Comparison of ENCODE assay signal across 9 mouse cellular contexts in the genomic region with DNA sequence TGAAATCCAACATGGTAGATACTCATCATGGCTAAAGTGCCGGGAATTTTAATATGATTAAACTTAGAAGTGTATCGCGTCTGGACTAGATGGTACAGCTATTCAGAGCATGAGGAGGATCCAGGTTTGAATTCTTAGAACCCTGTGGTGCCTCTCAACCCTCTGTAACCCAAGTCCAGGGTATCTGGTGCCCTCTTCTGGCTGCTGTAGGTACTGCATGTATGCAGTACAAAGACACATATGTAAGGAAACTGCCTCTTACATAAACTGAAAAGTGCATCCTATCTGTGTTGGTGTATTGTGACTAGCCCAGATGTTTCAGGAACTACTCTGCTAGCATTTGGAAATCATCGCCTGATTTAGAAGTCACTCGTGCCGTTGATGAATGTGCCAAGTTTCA.
DNase-seq lines count a peak whose midpoint lies in the region; ATAC-seq and TF ChIP-seq lines count a peak whose summit lies in the region.
"Had no signal": no experiment of that assay in that cellular context is flagged by ENCODE, and none has a peak within 500 bp of the region (broad histone marks: within the 10 kb centered on the region; RNA-seq: fewer than 3 reads in every experiment).

No protein-coding gene starts in this region.

- no peak overlapping the region for H3K4me3 ChIP-seq in layer of hippocampus, adult 2 months
- no peak overlapping the region for H3K4me3 ChIP-seq in E14TG2a.4 (replicated peaks; ENCODE audit: low read length)
- H3K4me3 ChIP-seq: heart, embryonic 15.5 days had no signal

- ATAC-seq in monocyte, adult 5-6 weeks (replicated peaks; ENCODE audit: insufficient number of reproducible peaks, low FRiP score, low TSS enrichment, poor library complexity, severe bottlenecking) = peak; percentile 72

- H3K4me1 ChIP-seq in E14TG2a.4 (replicated peaks; ENCODE audit: low read depth, low read length) = peaks cover 38% of the 10 kb centered on the region

- H3K27me3 ChIP-seq in E14TG2a.4 (ENCODE audit: insufficient read depth, low read length) = peaks cover 47% of the 10 kb centered on the region

- TF ChIP-seq CTCF in layer of hippocampus, adult 2 months (conservative IDR thresholded peaks at IDR 0.05) = peak; percentile 95
- TF ChIP-seq CTCF in E14TG2a.4 (conservative IDR thresholded peaks at IDR 0.05; ENCODE audit: low read length) = peak; percentile 80

- H3K27ac ChIP-seq in layer of hippocampus, adult 2 months = no peak overlapping the region
- H3K27ac ChIP-seq: heart, embryonic 15.5 days had no signal

- DNase-seq in layer of hippocampus, adult 2 months (ENCODE audit: low spot score in 2 of 2) = peak in 1 of 2 experiments; percentile 57
- DNase-seq in layer of hippocampus, postnatal 36 days = no peak
- DNase-seq in adrenal gland, postnatal 10 days = peak; percentile 78
- DNase-seq in embryo, embryonic 11 days = peak; percentile 61
- peak; percentile 84 for DNase-seq in induced T-regulatory cell, adult 2 months (ENCODE audit: low read depth)
- DNase-seq in thymus, postnatal 4 days = peak; percentile 86

- H3K36me3 ChIP-seq in E14TG2a.4 (ENCODE audit: insufficient read depth, low read length) = no peaks in the 10 kb centered on the region
- H3K36me3 ChIP-seq: heart, embryonic 15.5 days had no signal

- H3K9me3 ChIP-seq in E14TG2a.4 (ENCODE audit: low read length) = no peaks in the 10 kb centered on the region
- H3K9me3 ChIP-seq: heart, embryonic 15.5 days had no signal

Comparison
In these comparisons a context has a peak if more than half of its experiments do, and no peak if none do; other contexts are left out.
1. DNase-seq: peak in adrenal gland, postnatal 10 days (single experiment), embryo, embryonic 11 days (single experiment), induced T-regulatory cell, adult 2 months (single experiment) and thymus, postnatal 4 days (single experiment); none in layer of hippocampus, postnatal 36 days (0 of 2).